Mouse (Mus musculus): ENCODE measurements around the gene Epb41l5.

Gene Epb41l5

DNA sequence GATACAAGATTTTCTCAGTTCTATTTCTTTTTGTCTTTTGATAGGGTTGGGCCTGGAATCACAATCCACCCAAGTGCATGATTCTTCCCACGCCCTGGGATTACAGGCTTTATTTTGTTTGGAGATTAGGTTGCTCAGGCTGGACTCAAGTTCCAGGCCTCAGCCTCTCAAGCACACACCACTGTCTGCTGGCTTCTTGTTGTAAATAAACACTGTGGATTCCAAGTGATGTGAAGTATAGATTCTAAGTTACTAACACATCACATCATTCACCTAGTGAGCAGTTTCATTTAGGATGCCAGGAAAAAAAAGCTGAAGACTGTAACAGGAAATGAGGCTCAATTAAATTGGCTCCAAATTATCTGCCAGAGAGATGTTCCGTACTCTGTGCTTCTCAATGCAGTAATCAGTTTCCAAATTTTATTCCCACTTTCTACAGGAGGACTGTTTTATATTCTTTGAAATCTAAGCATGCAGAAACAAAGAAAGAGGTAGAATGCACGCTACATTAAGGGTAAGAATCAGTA lies 51.8 kb downstream of the Epb41l5 start:
- CTCF ChIA-PET, result no interaction called here

- CTCF ChIA-PET, result interaction anchor here (0.6 to 0.7 kb wide), 2 partner anchors 225 to 512 kb away, joined by 3 to 4 read pairs; no protein-coding TSS in a partner anchor
These were observed 58.8 kb downstream of the Epb41l5 start for GRCm38 (mm10) chr1:119590041-119590440.

- CTCF ChIA-PET, result no interaction called here
These were observed 63.8 kb downstream of the Epb41l5 start for GRCm38 (mm10) chr1:119584974-119585373.

- CTCF ChIA-PET, result no interaction called here
These were observed 78.7 kb downstream of the Epb41l5 start for GRCm38 (mm10) chr1:119570134-119570533.

- CTCF ChIA-PET, result no interaction called here
These were observed 83.3 kb downstream of the Epb41l5 start for GRCm38 (mm10) chr1:119565531-119565930.

GRCm38 (mm10) chr1:119557641-119558395 lies 91.0 kb downstream of the Epb41l5 start:
- CTCF ChIA-PET, result no interaction called here

GRCm38 (mm10) chr1:119555651-119556050 lies 93.1 kb downstream of the Epb41l5 start:
- CTCF ChIA-PET, result no interaction called here

GRCm38 (mm10) chr1:119551651-119552050 lies 97.1 kb downstream of the Epb41l5 start:
- CTCF ChIA-PET, result interaction anchor here (0.6 kb wide), 1 partner anchor 97 kb away, joined by 3 read pairs; the partner anchor contains the start of gene Epb41l5

DNA sequence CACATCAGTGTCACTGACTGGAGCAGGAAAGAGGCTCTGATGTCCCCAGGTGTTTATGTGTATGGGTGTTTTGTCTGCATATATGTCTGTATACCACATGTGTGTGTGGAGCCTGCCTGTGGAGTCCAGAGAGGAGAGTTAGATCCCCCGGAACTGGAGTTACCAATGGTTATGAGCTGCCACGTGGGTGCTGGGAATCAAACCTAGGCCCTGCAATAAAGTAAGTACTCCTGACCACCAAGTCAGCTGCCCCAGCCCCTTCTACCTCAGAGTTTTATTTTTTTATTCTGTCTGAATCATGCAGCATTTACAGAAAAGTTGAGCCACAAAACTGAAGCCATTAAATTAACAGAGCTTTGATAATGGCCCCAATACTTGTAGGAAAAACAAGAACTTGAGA lies 98.7 kb downstream of the Epb41l5 start:
- CTCF ChIA-PET, result interaction anchor here (0.9 kb wide), 1 partner anchor 125 kb away, joined by 3 read pairs; no protein-coding TSS in a partner anchor

- CTCF ChIA-PET, result no interaction called here
These were observed 99.5 kb downstream of the Epb41l5 start for GRCm38 (mm10) chr1:119549327-119549689.

GRCm38 (mm10) chr1:119548668-119549326 lies 100.0 kb downstream of the Epb41l5 start:
- CTCF ChIA-PET, result interaction anchor here (0.5 to 0.7 kb wide), 2 partner anchors 144 to 349 kb away, joined by 3 to 21 read pairs; no protein-coding TSS in a partner anchor

DNA sequence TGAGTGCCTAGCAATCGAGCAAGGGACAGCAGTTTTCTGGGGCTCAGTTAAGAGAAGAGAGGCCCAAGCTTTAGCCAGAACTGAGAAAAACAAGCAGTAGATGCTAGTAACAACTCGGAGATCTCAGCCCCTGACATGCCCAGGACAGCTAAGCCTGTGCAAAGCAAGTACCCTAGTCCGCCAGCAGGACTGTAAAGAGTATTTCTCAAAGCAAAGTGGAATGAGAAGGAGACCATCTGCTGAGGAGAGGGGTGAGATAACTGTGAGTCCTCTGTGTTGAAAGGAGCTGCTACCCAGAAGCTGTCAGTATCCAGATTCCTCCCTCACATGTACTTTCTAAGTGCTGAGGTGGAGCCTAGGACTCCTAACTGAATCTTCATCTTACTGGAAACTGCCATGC lies 102.3 kb downstream of the Epb41l5 start:
- CTCF ChIA-PET, result no interaction called here

GRCm38 (mm10) chr1:119545671-119546070 lies 103.1 kb downstream of the Epb41l5 start:
- CTCF ChIA-PET, result interaction anchor here (0.5 kb wide), 1 partner anchor 67 kb away, joined by 9 read pairs; no protein-coding TSS in a partner anchor

DNA sequence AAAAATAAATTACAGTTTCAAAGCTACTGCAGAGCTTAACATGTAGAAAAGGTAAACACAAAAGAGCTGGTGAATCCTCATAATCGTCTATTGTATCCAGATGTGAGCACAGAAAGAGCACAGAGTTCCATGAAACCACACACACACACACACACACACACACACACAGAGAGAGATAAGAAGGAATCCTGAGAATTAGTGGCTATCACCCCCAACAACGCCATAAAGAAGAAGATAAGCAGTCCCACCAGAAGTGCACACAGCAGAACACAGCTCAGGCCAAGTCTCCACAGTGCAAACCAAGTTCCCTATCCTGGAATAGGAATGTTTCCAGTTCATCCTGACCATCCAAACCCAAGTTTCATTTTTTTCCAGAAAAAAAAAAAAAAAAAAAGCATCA lies 103.6 kb downstream of the Epb41l5 start:
- CTCF ChIA-PET, result interaction anchor here (0.5 kb wide), 1 partner anchor 68 kb away, joined by 9 read pairs; no protein-coding TSS in a partner anchor

DNA sequence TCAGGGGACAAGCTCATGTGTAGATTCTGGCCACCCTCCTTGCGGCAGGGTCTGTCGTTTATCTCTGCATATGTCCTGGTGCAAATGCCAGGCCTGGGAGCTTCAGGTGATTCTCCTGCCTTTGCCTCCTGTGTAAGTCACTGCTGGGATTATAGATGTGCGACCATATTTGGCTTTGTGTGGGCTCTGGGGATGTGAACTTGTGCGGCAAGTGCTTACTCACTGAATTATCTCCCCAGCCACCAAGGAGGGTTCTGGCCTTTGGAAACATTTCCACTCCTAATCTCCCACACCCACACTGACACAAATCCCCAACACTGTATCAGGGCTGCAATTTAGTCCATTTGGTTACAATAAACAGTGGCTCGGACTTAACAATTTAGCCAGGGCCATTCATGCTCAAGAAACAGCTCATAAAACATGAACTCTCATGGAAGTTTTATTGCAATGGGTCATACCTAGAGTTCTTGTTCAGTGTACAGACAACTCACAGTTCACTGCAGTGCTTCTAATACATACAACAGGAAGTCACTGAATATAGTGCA lies 104.1 kb downstream of the Epb41l5 start:
- CTCF ChIA-PET, result no interaction called here

GRCm38 (mm10) chr1:119543316-119543715 lies 105.5 kb downstream of the Epb41l5 start:
- CTCF ChIA-PET, result no interaction called here

DNA sequence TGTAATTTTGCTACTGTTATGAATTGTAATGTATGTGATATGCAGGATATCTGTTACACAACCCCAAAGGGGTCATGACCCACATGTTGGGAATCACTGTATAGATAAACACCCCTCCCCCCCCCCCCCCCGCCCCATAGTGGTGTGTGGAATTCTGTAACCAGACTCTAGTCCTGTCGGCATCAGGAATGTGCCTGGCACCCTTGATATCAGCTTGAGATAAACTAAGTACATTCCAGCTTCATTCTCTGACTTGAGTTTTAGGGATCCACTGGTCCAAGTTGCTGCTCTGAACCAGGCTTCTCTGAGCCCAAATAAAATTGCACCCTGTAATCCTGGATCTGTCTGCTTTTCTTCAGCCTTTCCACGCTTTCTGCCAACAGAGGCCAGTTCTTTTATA lies 107.2 kb downstream of the Epb41l5 start:
- CTCF ChIA-PET, result no interaction called here

DNA sequence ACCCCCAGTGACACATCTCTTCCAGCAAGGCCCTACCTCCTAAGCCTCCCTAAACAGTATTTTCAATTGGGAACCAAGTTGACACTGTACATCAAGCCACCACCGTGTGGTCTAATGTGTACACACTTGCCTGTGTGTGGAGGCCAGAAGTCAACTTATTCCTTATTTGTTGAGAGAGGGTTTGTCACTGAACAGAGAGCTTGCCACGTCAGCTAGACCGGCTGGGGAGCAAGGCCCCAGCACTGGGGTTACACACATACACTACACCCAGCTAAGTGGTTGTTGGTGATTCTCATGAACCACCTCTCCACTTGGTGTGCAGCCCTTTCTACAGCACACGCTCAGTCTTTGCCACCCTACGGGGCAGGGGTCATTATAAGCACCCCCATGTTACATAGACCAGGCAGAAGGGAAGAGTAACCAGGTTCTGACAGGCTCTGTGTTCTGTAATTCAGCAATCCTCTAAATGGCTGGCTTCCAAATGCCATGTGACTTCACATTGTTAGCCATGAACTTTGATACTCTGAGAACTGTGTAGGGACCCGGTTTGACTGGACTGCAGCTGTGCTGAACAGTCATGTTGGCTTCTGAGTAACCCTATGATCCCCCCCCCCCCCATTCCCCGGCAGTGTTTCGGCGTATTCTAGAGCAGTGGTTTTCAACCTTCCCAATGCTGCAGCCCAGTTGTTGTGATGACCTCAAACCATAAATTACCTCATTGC lies 107.8 kb downstream of the Epb41l5 start:
- CTCF ChIA-PET, result no interaction called here

DNA sequence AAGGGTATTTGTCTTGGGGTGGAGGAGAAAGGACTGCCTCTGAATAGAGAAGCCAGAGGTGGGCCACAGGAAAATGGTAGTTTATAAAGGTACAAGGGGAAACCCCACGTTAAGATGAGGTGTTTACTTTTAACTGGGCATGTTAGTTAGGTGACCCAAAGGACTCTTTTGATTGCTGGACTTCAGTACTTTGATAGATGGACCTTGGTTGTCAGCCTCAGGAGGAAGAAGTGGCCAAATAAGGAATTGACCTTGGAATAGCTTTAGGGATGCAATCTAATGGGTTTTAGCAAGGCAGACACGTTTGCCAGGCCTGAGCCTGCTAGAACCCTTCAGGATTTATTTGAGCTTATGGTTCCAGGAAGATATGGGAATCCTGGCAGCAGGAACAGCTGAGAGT lies 109.5 kb downstream of the Epb41l5 start:
- CTCF ChIA-PET, result interaction anchor here (0.8 kb wide), 1 partner anchor 1117 kb away, joined by 3 read pairs; no protein-coding TSS in a partner anchor

- CTCF ChIA-PET, result no interaction called here
These were observed 111.1 kb downstream of the Epb41l5 start for GRCm38 (mm10) chr1:119537651-119538050.

DNA sequence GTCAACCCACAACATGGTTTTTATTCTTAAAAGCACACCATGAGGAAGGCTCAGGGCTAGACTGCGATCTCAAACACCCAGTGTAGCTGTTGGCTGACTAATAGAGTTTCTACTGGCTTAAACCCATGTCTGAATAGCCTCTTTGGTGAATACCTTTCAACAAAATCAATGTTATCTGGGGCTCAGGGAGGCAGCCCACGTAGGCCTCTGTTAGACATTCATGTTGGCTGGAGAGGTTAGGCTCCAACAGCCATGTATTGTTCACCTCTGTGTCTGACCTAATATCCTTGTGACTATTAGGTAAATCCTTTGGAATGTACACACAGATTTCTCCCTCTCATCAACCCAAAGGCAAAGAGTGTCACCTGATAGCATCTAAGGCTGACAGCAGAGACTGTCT lies 112.7 kb downstream of the Epb41l5 start:
- CTCF ChIA-PET, result no interaction called here

GRCm38 (mm10) chr1:119534341-119534740 lies 114.5 kb downstream of the Epb41l5 start:
- CTCF ChIA-PET, result interaction anchor here (1.0 kb wide), 1 partner anchor 9 kb away, joined by 10 read pairs; the partner anchor contains the start of gene Tmem185b
